Mouse (Mus musculus) layer of hippocampus, postnatal 36 days (tissue): ENCODE results near the gene B3gat3. TPM values are rescaled to one million over a fixed set of nuclear protein-coding genes. Genes with fewer than 3 reads are reported as not detected.
"Not testable (repeated sequence)": the region's sequence is repeated elsewhere in the genome, so short reads cannot be mapped to it uniquely, and the experiment has no call there.

Experiments used
- DNase-seq, 2 experiments: peaks; one replicate each; pipeline ENCODE4 v3.0.0; 2022
- total RNA-seq, 2 experiments: library from RNA; stranded (reverse); gene quantifications; 2 replicates each; pipeline ENCODE4 v1.2.3; 2021

The B3gat3 gene
- total RNA-seq, 2 experiments from 2014 or later = 165 to 175 TPM

DNA sequence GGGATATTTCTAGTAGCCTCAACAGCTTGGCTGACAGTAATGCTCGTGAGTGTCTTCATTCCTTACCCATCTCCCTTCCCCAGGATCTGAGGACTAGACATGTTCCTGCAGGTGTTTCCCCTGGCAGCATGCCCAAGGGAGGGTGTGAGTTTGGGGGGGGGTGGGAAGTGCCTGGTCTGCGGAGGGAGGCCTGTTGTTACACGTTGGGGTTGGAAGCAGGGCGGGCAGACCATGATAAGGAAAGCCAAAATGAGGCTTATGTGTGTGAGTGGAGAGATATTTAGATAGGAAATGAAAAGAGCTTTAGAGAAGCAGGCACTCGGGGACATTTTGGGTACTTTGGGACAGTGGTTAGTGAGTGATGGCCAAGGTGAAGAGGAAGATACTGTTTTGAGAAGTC, 23.9 kb downstream of the B3gat3 start:
- no peak for DNase-seq

DNA sequence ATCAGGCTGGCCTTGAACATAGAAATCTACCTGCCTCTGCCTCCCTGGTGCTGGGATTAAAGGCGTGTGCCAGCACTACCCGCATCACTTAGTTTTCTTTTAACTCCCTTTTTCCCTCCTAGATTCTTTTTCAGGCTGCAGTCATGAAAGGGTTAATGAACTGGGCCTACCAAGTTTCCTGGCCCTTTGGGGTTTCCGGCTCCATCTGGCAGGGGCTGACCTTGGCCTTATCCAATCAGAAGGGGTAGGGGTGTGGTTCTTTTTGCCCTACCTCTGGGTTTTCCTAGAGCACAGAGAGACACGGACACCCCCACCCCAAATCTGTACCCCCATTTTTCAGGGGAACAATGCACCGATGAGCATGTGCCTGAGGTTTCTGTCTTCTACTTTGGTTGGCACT, 24.6 kb downstream of the B3gat3 start:
- no peak for DNase-seq

DNA sequence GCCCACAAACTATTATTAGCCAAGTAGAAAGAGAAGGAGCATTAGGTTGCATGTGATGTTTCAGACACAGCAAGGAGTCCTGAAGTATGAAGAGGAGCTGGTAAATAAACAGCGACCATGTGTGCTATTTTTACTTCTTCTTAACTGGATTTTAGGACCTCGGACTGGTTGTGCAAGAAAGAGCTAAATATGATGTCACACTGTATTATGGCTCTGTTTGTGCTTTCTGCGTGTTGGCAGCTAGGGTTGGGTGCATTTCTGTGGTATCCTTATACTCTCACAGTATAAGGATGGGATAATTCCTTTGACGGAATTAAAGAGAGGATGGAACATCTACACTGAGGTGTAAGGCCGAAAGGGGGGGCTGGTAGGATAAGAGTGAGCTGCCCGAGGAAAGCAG, 25.1 kb downstream of the B3gat3 start:
- DNase-seq = no peak

DNA sequence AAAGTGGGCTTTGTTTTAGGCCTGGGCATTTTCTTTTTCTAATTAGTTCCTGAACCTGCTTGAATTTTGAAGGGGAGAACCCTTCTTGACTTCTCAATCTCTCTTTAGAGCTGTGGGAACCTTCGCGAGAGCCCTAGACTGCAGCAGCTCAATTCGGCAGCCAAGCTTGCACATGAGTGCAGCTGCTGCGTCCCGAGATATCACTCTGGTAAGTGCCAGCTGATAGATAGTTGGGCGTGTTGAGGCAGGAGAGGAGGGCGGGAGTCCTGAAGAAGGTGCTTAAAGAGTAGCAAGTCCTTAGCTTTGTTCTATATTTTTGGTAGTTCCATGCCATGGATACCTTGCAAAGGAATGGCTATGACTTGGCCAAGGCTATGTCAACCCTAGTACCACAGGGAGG, 26.8 kb downstream of the B3gat3 start:
- DNase-seq = no peak

DNA sequence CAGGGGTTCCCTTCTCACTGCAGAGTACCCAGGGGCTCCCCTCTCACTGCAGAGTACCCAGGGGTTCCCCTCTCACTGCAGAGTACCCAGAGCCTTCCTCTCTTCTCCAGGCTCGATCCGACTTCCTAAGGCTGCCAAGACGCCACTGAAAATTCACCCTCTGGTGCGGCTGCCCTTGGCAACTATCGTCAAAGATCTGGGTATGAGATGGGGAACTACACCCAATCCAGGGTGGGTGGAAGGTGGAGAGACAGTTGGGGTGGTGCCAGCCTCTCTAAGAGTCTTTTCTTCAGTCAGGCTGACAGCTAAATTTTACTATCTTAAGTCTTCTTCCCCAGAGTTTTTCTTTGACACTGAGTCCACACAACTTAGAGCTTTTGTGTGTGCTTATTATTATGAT, 30.0 kb downstream of the B3gat3 start:
- no peak for DNase-seq

DNA sequence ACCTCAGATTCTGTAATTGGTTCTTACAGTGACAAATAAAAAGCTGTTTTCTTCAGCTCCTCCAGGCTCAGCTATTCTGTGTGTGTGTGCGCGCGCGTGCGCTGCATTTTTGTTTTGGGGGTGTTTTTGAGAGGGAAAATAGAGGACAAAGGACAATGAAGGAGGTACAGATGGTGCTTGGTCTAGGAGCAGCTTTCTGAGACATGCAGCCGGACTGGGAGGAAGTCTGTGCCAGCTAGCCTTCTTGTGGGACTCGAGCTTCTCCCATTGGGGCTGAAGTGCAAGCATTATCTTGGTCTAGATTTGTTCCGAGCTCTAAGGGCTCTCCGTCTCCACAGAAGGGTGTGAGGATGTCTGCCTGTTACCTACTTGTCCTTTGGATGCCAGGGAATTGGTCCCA, 32.1 kb downstream of the B3gat3 start:
- no peak for DNase-seq

DNA sequence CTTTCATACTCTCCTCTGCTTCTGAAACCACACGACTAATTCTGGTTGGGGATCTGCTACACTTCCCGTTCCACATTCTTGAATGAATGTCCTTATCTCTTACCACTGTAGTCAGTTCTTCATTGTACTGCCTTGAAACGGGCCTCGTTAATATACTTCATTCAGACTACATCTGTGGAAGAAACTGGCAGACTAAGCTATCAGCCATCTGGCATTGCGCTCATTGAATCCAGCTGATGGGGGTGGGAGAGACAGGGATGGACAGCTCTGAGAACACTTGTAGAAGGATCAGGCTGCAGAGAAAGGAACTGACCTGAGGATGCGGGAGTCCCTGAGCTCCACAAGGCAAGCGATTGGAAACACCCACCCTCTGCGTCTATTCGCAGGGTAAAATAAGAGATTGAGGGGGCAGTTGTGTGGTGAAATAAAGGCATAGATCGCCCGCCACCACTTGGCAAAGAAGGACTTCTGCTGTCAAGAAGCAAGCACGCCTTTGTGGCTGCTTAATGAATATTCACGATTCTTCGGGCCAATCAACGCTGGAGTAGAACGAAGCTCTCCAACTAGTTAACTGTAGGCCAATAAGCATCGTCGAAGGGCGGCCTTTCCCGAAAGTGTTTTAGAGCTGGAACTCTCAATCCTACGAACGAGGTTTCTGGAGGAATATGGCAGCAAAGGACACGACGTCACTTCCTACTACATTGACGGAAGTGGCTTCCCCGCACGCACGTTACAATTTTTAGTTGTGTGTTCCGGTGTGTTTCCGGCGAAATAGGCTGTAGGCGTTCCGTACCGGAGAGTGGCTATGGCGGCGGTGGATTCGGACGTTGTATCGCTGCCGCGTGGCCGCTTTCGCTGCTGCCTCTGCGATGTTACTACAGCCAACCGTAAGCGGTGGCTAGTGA, 33.2 kb downstream of the B3gat3 start, which contains the start of gene Tut1:
Gene Tut1, plus strand, starts transcription at position 713 of the 905 bp plus-strand sequence.
- peak; percentile 89 to 91 for DNase-seq

DNA sequence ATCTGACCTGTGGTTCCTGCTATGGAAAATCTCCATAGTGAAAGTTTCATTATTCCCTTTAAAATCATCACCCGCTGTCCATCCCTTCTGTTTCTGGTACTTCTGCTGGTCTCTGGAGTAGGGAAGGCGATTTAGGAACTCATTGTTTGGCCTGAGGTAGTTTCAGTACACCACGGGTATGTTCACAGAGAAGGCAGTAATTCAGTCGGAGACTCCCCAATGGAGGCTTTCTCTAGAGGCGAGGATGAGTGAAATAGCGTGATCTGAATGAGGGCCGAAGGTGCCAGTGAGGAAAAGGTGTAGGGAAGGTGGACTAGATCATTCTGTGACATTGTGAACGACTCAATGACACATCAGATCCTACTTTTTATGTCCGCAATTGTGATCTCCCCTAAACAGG, 34.0 kb downstream of the B3gat3 start:
- no peak for DNase-seq

DNA sequence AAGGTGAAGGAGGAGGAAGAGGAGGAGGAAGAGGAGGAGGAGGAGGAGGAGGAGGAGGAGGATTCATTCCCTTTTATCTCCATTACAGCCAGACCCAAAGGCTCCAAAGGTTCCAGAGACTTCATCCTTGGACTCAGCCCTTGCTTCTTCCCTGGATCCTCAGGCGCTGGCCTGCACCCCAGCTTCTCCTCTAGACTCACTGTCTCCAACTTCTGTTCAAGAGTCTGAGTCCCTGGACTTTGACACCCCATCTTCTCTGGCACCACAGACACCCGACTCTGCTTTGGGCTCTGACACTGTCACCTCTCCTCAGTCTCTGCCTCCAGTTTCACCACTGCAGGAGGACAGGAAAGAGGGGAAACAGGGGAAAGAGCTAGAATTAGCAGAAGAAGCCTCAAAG, 42.1 kb downstream of the B3gat3 start:
- no peak for DNase-seq

DNA sequence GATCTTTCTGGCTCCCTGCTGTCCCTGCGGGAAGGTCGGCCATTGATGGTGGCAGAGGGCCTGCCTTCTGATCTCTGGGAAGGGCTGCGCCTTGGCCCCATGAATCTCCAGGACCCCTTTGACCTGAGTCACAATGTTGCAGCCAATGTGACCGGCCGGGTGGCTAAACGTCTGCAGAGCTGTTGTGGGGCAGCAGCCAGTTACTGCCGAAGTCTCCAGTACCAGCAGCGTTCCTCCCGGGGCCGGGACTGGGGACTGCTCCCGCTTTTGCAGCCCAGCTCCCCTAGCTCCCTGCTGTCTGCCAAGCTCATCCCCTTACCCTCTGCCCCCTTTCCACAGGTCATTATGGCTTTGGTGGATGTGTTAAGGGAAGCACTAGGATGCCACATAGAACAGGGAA, 44.9 kb downstream of the B3gat3 start:
- DNase-seq = no peak

DNA sequence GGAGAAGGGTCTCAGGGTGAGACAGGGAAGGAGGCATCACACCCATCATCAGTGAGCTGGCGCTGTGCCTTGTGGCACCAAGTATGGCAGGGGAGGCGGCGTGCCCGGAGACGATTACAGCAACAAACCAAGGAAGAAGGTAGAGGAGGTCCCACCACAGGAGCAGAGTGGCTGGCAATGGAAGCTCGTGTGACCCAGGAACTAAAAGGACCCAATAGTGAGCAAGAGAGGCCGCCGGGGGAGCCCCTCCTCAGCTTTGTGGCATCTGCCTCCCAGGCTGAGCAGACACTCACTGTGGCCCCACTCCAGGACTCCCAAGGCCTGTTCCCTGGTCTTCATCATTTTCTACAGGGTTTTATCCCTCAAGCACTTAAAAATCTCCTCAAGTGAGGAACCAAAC, 45.6 kb downstream of the B3gat3 start:
- no peak for DNase-seq

DNA sequence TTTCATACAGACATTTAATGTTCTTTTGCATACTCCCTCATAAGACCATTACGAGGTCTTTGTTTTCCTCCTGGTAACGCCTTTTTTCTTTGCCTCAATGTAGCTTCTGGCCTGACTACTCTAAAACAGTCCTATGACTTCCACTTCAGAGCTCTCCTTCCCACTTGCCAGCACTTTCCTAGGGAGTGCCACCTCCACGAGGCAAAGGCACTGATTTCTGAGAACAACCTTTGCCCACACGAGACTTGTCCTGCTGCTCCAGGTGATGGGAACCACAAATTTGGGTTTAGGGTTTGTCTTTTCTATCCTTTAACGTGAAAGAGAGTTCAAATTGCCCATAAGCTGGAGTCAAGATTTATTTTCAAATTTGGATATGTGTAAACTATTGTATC, 46.0 kb downstream of the B3gat3 start:
- DNase-seq = no peak

DNA sequence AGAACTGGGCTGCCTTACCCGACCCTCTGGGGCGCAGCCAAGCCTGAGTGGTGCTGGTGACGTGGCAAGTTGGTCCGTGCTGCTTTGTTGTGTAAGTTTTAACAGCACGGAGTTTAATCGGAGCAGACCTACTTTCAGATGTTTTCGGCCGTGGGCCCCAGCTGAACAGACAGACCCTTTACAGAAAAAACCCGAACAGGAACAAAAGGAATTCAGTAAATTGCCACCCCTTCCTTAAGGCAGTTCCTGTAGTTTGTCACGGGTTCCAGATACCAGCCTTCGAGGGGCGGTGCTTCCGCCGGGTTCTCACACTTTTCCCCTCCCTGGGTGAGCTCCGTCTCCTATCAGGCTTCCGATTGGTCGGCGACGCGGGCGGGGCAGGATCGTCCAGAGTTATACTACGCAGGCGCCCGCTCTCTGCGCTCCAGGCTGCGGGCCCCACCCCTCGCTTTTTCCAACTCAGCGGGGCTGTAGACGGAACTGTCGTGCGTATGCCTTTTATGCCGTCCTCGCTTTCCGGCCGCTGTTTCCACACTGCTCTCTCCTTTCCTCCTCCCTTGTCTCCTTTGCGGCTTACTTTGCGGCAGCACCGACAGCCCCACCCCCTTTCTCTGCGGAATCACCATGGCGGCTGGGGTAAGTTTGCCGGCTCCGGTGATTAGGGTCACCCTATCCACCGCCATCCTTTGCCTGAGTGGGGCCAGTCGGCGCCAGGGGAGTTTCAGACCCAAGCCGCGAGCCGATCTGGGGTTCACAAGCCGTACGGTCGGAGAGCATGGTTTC, 46.6 kb downstream of the B3gat3 start, which contains the start of gene Eef1g:
Gene Eef1g, plus strand, starts transcription at position 452 of the 783 bp plus-strand sequence.
- DNase-seq = peak; percentile 99 to 100

DNA sequence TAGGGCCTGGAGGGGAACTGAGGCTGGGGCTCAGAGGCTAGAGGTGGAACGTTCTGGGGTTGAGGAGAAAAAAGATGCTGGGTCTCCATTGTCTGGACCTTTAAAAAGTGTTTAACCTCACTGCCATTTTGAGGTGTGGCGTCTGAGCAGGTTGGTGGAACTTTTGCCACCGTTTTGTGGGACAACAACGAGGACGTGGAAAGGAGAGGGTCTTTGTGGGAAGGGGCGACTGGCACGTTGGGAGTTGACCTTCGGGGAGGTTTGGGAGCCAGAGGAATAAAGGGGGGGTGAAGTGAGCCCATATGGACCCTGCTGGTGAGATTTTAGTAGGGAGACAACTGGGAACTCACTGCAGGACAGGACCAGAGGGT, 47.2 kb downstream of the B3gat3 start:
- DNase-seq = no peak

DNA sequence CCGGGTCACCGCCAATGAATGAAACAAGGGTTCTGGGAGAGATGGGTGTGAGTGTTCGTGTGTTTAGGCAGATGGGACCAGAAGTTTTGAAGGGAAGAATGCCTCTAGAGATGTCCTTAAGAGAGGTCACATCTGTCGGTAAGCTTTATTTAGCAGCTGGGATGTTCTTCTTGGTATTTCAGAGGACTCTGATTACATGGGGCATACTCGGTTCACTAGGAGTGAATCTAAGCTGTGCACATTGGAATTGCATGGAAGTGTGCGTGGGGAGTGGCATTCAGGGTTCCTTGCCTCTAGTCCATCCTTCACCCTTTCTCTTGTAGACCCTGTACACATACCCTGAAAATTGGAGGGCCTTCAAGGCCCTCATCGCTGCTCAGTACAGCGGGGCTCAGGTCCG, 47.7 kb downstream of the B3gat3 start:
- DNase-seq = no peak

DNA sequence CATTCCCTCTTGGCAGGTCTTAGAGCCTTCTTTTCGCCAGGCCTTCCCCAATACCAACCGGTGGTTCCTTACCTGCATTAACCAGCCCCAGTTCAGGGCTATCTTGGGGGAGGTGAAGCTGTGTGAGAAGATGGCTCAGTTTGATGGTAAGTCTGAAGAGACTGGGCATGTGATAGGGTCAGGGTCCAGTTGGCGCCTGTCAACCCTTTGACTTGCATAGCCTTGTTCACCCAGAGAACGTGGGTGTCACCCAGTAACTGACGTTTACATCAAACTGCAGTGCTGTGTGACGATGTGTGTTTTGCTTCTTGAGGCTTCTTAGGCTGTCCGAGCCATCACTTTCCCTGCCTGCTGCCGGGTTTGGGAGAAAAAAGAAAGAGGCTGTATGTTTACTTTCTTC, 52.3 kb downstream of the B3gat3 start:
- DNase-seq = not testable (repeated sequence)

DNA sequence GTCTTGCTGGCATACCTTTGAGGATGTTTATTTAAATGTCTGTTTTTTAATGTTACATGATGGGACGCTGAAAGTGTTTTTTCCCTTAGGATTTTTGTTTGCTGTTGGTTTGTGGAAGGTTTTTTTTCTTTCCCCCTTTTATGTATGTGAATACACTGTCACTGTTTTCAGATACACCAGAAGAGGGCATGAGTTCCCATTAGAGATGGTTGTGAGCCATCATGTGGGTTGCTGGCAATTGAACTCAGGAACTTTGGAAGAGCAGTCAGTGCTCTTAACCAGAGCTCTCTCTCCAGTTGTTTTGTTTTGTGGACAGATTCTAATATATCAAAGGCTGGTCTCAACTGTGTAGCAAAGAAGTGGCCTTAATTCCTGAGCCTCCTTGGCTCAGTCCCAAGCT, 54.5 kb downstream of the B3gat3 start:
- no peak for DNase-seq

DNA sequence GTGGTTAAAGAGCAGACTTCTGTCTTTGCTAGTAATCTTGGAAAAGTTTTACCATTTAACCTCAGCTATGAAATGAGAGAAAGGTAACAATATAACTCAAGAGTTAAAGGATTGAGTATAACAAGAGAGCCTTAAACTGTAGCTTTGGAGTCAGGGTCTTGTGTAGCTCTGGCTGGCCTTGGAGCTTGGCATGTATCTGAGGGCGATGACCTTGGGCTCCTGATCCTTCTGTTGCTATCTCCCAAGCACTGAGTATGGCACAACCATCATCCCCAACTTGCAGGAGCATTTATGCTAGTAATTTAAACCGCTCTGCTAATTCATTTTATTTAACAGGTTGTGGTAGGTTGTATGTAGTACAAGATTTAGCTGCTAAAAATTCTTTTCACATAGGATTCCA, 55.3 kb downstream of the B3gat3 start:
- DNase-seq = no peak

DNA sequence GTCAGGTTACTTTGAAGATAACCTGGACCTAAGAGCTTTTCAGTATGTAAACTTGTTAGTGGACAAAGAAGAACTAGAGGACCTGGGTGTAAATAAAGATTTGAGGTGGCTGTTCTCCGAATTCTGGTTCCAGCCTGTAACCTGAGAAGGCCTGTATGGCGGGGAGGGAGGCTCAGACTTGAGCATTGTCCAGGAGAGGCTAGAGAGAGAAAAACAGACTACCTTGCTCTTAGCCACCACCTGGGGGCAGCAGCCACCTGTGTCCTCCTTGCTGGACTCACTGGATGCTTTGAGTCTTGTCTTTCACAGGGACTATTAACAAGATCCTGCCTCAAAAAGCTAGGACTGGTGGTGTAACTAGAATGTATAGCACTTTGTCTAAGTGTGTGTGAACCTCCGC, 56.4 kb downstream of the B3gat3 start:
- no peak for DNase-seq
